Mouse (Mus musculus): Measurements from ENCODE around the gene Vmn1r183. TPM values are rescaled to one million over a fixed set of nuclear protein-coding genes. Genes with fewer than 3 reads are reported as not detected.
"Not testable (repeated sequence)": the region's sequence is repeated elsewhere in the genome, so short reads cannot be mapped to it uniquely, and the experiment has no call there.

Vmn1r183 gene
- 0.32 TPM in 1 of 2 replicates, not detected in the other for polyA plus RNA-seq (2012; ENCODE audit: insufficient read depth, insufficient read length, missing spikeins)

DNA sequence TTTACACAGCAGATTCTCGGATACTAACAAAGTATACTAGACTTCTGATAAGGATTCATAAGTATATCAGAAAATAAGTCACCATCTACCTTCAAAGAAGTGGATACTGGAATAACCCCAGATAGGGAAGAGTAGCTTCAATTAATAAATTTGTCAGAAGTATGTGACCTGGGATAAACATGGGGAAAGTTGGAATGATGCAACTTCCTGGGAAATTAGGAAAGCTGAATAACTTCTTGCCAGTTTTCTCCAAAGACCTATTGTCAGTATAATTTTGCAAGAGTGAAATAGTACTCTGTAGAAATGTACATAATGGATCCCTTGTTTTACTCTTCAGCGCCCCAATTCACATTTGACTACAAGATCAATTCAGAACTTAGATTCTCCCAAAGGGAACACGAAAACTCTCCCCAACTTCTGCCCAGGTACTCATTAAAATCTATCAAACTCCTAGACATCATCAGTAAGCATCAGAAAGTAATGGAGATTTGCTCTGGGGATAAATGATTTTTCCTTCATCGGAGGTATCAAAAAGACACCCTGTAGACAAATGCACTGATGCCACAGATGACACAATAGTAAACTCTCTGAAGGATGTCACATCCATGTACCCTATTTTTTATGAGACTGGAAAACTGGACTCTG is at the start of gene Vmn1r183:
TSS of gene Vmn1r183 (plus strand) at position 595 of the 645 bp plus-strand sequence.
- Histone ChIP-seq H3K27ac (ENCODE audit: insufficient read depth, low read depth, low read length) (no peak within 1 kb of the TSS), H3K4me3 (ENCODE audit: insufficient read depth, low read length) (no peak within 1 kb of the TSS), H3K4me1 (ENCODE audit: control insufficient read depth, insufficient read depth, low read length) (no peaks in the 10 kb centered on the region)
- no peak for TF ChIP-seq POLR2A (IDR thresholded peaks at IDR 0.05; ENCODE audit: borderline replicate concordance, low read depth, low read length)
- TF ChIP-seq CTCF (IDR thresholded peaks at IDR 0.05; ENCODE audit: low read depth, low read length) = no peak

- H3K4me1 ChIP-seq (ENCODE audit: control insufficient read depth, insufficient read depth, low read length); H3K4me3 ChIP-seq (ENCODE audit: insufficient read depth, low read length); H3K27ac ChIP-seq (ENCODE audit: insufficient read depth, low read depth, low read length): not testable (repeated sequence)
Observed at GRCm38 (mm10) chr7:24074424-24074823, 21.4 kb downstream of the Vmn1r183 start.

DNA sequence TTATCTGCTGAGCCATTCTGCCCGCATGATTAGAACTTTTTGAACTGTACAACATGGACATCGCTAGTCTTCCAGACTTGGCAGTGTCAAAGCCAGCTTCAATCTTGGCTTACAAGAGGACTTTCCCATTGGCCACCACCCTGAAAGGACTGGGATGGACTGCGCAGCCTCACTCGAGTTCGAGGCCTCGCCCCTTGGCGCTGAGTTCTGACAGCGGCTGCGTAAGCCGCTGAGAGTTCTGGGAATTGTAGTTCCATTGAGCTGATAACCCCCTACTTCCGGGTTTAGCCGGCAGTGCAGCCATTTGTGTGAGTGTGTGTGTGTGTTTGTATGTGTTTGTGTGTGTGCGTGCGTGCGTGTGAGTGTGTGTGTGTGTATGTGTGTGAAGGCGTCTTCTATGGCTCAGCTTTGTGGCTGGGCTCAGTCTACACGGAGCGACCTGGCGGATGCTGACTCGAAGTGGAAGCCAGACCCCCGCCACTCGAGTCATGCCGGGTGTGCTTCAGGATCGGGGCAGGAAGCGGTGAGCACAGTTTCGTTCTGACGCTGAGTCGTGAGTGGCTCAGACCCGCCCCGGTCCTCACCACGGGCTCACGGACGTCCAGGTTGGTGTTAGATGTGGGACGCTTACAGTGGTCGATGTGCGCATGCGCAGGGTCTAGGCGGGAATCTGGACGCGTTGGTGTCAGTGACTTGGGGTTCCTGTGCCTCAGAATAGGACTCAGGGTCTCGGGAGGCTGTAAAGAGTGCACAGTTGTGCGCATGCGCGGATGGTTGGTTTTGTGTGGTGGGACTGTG is 28.8 kb downstream of the Vmn1r183 start, which contains the start of gene Zfp180:
TSS of gene Zfp180 (plus strand) at position 291 of the 798 bp plus-strand sequence.
- TF ChIP-seq POLR2A (IDR thresholded peaks at IDR 0.05; ENCODE audit: borderline replicate concordance, low read depth, low read length) (no peak; the same call in 1 of the 2 replicates), CTCF (IDR thresholded peaks at IDR 0.05; ENCODE audit: low read depth, low read length) (no peak)
- peak within 1 kb of the TSS; percentile 39 for H3K27ac ChIP-seq (ENCODE audit: insufficient read depth, low read depth, low read length)
- peak within 1 kb of the TSS; percentile 69 for H3K4me3 ChIP-seq (ENCODE audit: insufficient read depth, low read length)
- peaks cover 13% of the 10 kb centered on the region for H3K4me1 ChIP-seq (ENCODE audit: control insufficient read depth, insufficient read depth, low read length)

DNA sequence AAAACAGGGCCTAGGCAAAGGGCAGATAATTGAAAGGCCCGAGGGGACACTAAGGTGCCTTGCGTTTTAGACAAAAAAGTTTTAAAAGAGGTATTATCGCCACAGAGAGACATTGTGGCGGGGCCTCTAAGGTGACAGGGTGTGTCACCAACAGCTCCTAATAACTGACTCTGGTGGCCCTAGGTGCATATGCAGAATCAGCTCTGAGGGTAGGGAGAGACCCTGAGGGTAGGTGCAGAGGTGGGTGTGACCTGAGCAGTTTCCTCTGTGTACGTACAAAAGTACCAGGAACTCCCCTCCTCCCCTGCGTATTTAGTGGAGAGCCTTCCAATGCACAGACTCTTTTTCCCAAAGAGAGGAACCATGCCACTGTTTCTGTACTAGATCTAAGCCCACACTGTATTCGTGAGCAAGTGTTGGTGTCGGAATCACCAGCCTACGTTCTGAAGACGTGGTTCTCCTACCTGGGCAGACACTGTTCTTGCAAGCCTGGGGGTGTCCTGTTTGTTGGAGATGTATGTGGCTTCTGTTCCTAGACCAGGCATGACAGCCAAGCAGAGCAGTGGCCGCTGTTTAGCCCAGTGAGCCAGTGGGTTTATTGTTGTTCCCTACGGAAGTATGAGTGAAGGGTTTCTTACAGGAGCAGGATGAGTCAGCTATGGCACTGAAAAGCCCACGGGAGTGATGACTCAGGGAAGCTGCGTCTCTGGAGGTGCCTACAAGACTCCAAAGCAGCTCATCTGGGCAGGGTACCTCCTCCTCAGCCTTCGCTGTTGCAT is 29.6 kb downstream of the Vmn1r183 start:
- TF ChIP-seq CTCF (IDR thresholded peaks at IDR 0.05; ENCODE audit: low read depth, low read length) (no peak), POLR2A (IDR thresholded peaks at IDR 0.05; ENCODE audit: borderline replicate concordance, low read depth, low read length) (no peak)
- peak overlapping the region; percentile 39 for H3K27ac ChIP-seq (ENCODE audit: insufficient read depth, low read depth, low read length)
- H3K4me1 ChIP-seq (ENCODE audit: control insufficient read depth, insufficient read depth, low read length) = peaks cover 10% of the 10 kb centered on the region
- peak overlapping the region; percentile 69 for H3K4me3 ChIP-seq (ENCODE audit: insufficient read depth, low read length)

DNA sequence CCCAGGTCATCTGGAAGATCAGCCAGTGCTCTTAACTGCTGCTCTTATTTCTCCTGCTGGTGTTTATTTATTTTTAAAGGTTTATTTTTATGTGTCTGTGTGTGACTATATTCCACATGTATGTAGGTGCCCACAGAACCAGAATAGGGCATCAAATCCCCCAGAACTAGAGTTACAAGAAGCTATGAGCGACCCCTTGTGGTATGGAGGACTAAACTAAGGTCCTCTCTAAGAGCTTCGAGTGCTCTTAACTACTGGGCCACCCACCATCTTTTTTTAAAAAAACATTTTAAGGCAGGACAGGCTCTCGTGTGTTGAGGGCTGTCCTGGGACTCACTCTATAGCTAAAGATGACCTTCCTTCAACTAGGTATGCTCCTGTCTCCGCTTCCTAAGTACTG is 33.8 kb downstream of the Vmn1r183 start:
- Histone ChIP-seq H3K4me1 (ENCODE audit: control insufficient read depth, insufficient read depth, low read length) (peaks cover 10% of the 10 kb centered on the region), H3K27ac (ENCODE audit: insufficient read depth, low read depth, low read length) (no peak overlapping the region), H3K4me3 (ENCODE audit: insufficient read depth, low read length) (no peak overlapping the region)
- no peak for TF ChIP-seq CTCF (IDR thresholded peaks at IDR 0.05; ENCODE audit: low read depth, low read length)

DNA sequence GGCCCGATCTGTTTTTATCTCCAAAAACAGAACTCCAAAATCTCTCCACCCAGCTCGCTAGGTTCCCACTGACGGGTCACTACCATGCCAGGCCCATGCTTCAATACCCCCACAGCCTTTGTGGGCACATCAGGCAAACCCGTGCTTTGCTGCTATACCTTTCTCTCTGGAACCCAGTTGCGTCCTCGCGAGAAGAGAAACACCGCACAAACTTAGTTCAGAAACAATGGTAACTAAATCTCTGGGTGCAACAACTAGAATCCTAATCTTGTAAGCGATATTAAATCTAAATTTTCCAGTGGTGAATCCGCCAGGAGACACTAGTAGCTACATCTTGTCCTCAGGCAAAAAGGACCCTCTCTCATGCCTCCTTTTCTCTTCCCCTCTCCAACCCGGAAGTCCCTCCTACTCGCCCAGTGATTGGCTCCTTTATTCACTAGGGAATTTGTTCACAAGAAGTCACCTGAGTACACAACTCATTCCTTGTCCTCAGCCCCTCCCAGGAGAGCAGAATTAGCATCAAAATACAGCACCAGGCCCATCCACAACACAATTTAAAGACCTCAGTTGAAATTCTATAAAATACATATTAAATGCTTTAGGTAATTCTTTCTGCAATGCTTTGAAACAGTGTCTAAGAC is 34.6 kb downstream of the Vmn1r183 start:
- H3K4me1 ChIP-seq (ENCODE audit: control insufficient read depth, insufficient read depth, low read length) = peaks cover 10% of the 10 kb centered on the region
- no peak overlapping the region for H3K4me3 ChIP-seq (ENCODE audit: insufficient read depth, low read length)
- TF ChIP-seq POLR2A (IDR thresholded peaks at IDR 0.05; ENCODE audit: borderline replicate concordance, low read depth, low read length) (no peak), CTCF (IDR thresholded peaks at IDR 0.05; ENCODE audit: low read depth, low read length) (no peak)
- no peak overlapping the region for H3K27ac ChIP-seq (ENCODE audit: insufficient read depth, low read depth, low read length)

DNA sequence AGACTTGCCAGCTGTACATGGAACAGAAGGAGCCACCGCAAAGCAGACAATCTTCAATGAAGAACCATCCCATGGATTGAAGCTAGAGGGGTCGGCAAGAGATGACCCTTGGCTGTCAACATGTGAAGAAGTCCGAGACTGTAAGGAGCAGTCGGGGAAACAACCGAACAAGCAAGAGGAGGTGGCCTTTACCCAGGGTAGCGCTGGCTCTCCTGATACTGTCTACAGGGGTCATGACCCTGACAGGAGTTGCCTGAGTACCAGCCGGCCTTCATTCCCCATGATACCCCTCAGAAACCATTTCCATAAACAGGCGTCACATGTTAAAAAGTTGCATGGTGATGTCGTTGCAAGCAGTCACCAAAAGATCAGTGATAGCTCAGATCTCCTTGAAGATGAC is 51.3 kb downstream of the Vmn1r183 start:
- Histone ChIP-seq H3K4me1 (ENCODE audit: control insufficient read depth, insufficient read depth, low read length) (no peaks in the 10 kb centered on the region), H3K4me3 (ENCODE audit: insufficient read depth, low read length) (no peak overlapping the region), H3K27ac (ENCODE audit: insufficient read depth, low read depth, low read length) (no peak overlapping the region)
- TF ChIP-seq CTCF (IDR thresholded peaks at IDR 0.05; ENCODE audit: low read depth, low read length) = no peak
- TF ChIP-seq POLR2A (IDR thresholded peaks at IDR 0.05; ENCODE audit: borderline replicate concordance, low read depth, low read length) = no peak

GRCm38 (mm10) chr7:24105144-24105703 is 52.2 kb downstream of the Vmn1r183 start:
- Histone ChIP-seq H3K4me3 (ENCODE audit: insufficient read depth, low read length) (no peak overlapping the region), H3K4me1 (ENCODE audit: control insufficient read depth, insufficient read depth, low read length) (no peaks in the 10 kb centered on the region)
- TF ChIP-seq CTCF (IDR thresholded peaks at IDR 0.05; ENCODE audit: low read depth, low read length) = no peak
- no peak for TF ChIP-seq POLR2A (IDR thresholded peaks at IDR 0.05; ENCODE audit: borderline replicate concordance, low read depth, low read length)

GRCm38 (mm10) chr7:24110839-24111238 is 57.8 kb downstream of the Vmn1r183 start:
- H3K27ac ChIP-seq (ENCODE audit: insufficient read depth, low read depth, low read length) = no peak overlapping the region
- no peaks in the 10 kb centered on the region for H3K4me1 ChIP-seq (ENCODE audit: control insufficient read depth, insufficient read depth, low read length)
- TF ChIP-seq CTCF (IDR thresholded peaks at IDR 0.05; ENCODE audit: low read depth, low read length) (no peak), POLR2A (IDR thresholded peaks at IDR 0.05; ENCODE audit: borderline replicate concordance, low read depth, low read length) (no peak)
- H3K4me3 ChIP-seq (ENCODE audit: insufficient read depth, low read length) = no peak overlapping the region

More at GRCm38 (mm10) chr7:24105144-24105703, 52.2 kb downstream of the Vmn1r183 start:
- H3K27ac ChIP-seq (ENCODE audit: insufficient read depth, low read depth, low read length) = no peak overlapping the region

All from bone marrow macrophage, adult 2 months (primary cell).